In genomic region chr5:113225271-113225670, GRCm38 (mm10) we compare ENCODE assay signal across 10 mouse cellular contexts. TPM values are rescaled to one million over a fixed set of nuclear protein-coding genes. Genes with fewer than 3 reads are reported as not detected.
DNase-seq lines count a peak whose midpoint lies in the region; ATAC-seq lines count a peak whose summit lies in the region.
"Had no signal": no experiment of that assay in that cellular context is flagged by ENCODE, and none has a peak within 500 bp of the region (broad histone marks: within the 10 kb centered on the region; RNA-seq: fewer than 3 reads in every experiment).

No protein-coding gene starts in this region.

- intact Hi-C loops in gastrocnemius, postnatal 14 days (cut with DNase I; ENCODE audit: low total_unique reads): loop anchor here (2.0 kb wide), 1 partner anchor 46 kb away; no protein-coding TSS in a partner anchor

- no peak overlapping the region for H3K27ac ChIP-seq in embryonic facial prominence, embryonic 11.5 days (replicated peaks; ENCODE audit: low read depth, low read length)
- no peak overlapping the region for H3K27ac ChIP-seq in hindbrain, embryonic 12.5 days
- H3K27ac ChIP-seq in neural tube, embryonic 11.5 days (ENCODE audit: low read depth, low read length): no peak overlapping the region
- H3K27ac ChIP-seq: left cerebral cortex, adult 2 months had no signal

- no peak overlapping the region for H3K9ac ChIP-seq in embryonic facial prominence, embryonic 11.5 days (replicated peaks; ENCODE audit: low read length)
- H3K9ac ChIP-seq in hindbrain, embryonic 12.5 days: no peak overlapping the region
- no peak overlapping the region for H3K9ac ChIP-seq in neural tube, embryonic 11.5 days (ENCODE audit: low read length)
- H3K9ac ChIP-seq: embryonic facial prominence, embryonic 15.5 days had no signal

- no peaks in the 10 kb centered on the region for H3K9me3 ChIP-seq in embryonic facial prominence, embryonic 11.5 days (replicated peaks; ENCODE audit: control insufficient read depth, low read length)
- H3K9me3 ChIP-seq in hindbrain, embryonic 12.5 days (replicated peaks): no peaks in the 10 kb centered on the region
- no peaks in the 10 kb centered on the region for H3K9me3 ChIP-seq in neural tube, embryonic 11.5 days (ENCODE audit: control insufficient read depth, low read length)
- H3K9me3 ChIP-seq: embryonic facial prominence, embryonic 15.5 days had no signal

- ATAC-seq in embryonic facial prominence, embryonic 11.5 days (replicated peaks; ENCODE audit: insufficient number of reproducible peaks, low FRiP score, low TSS enrichment, low read depth): no peak
- no peak for ATAC-seq in hindbrain, embryonic 12.5 days (ENCODE audit: low FRiP score)
- no peak for ATAC-seq in neural tube, embryonic 11.5 days (ENCODE audit: insufficient read depth, low FRiP score, low TSS enrichment)
- ATAC-seq in erythroblast, adult 5-6 weeks (replicated peaks; ENCODE audit: low FRiP score, poor library complexity, severe bottlenecking): no peak

- 16% methylated on average over 10 of the region's 10 CpGs for WGBS in embryonic facial prominence, embryonic 11.5 days
- WGBS in hindbrain, embryonic 12.5 days: 16% methylated on average over 10 of the region's 10 CpGs
- 11% methylated on average over 10 of the region's 10 CpGs for WGBS in neural tube, embryonic 11.5 days

- no peaks in the 10 kb centered on the region for H3K36me3 ChIP-seq in embryonic facial prominence, embryonic 11.5 days (replicated peaks; ENCODE audit: control insufficient read depth, insufficient read depth, low read depth, low read length)
- H3K36me3 ChIP-seq in hindbrain, embryonic 12.5 days: no peaks in the 10 kb centered on the region
- H3K36me3 ChIP-seq in neural tube, embryonic 11.5 days (ENCODE audit: control insufficient read depth, insufficient read depth, low read length): no peaks in the 10 kb centered on the region
- H3K36me3 ChIP-seq: embryonic facial prominence, embryonic 15.5 days had no signal

- peaks cover 8% of the 10 kb centered on the region for H3K4me1 ChIP-seq in embryonic facial prominence, embryonic 11.5 days (ENCODE audit: control insufficient read depth, insufficient read depth, low read length)
- H3K4me1 ChIP-seq in hindbrain, embryonic 12.5 days: peaks cover 20% of the 10 kb centered on the region
- peaks cover 7% of the 10 kb centered on the region for H3K4me1 ChIP-seq in neural tube, embryonic 11.5 days (ENCODE audit: control insufficient read depth, insufficient read depth, low read length)

- peak; percentile 34 for DNase-seq in kidney, postnatal 14 days
- no peak for DNase-seq in kidney, adult 11 months
- peak; percentile 80 for DNase-seq in embryonic facial prominence, embryonic 11.5 days (ENCODE audit: low spot score)
- peak; percentile 60 for DNase-seq in neural tube, embryonic 11.5 days (ENCODE audit: low spot score)
- DNase-seq in adrenal gland, postnatal 4 days (ENCODE audit: low spot score in 2 of 2): no peak
- DNase-seq in gastrocnemius, postnatal 14 days: no peak

- no peak overlapping the region for H3K4me2 ChIP-seq in embryonic facial prominence, embryonic 11.5 days (ENCODE audit: low read depth, low read length)
- peak overlapping the region; percentile 48 for H3K4me2 ChIP-seq in hindbrain, embryonic 12.5 days (replicated peaks)
- H3K4me2 ChIP-seq in neural tube, embryonic 11.5 days (ENCODE audit: low read depth): no peak overlapping the region

- H3K27me3 ChIP-seq in embryonic facial prominence, embryonic 11.5 days (ENCODE audit: control insufficient read depth, insufficient read depth, low read length): peaks cover 6% of the 10 kb centered on the region
- peaks cover 6% of the 10 kb centered on the region for H3K27me3 ChIP-seq in hindbrain, embryonic 12.5 days
- no peaks in the 10 kb centered on the region for H3K27me3 ChIP-seq in neural tube, embryonic 11.5 days (ENCODE audit: control insufficient read depth, insufficient read depth, low read length)

- no peak overlapping the region for H3K4me3 ChIP-seq in embryonic facial prominence, embryonic 11.5 days (ENCODE audit: low read depth, low read length)
- no peak overlapping the region for H3K4me3 ChIP-seq in hindbrain, embryonic 12.5 days
- H3K4me3 ChIP-seq in neural tube, embryonic 11.5 days (ENCODE audit: low read depth, low read length): no peak overlapping the region
- H3K4me3 ChIP-seq: embryonic facial prominence, embryonic 15.5 days; left cerebral cortex, adult 2 months had no signal

RNA-seq across cellular contexts. Expression of gene Tmem211, which starts 1.4 kb away (rescaled TPM):
- polyA plus RNA-seq in embryonic facial prominence, embryonic 11.5 days (2014; fragmentation: Nextera tagmentation; extraction: Ambion mirVana): 0.33 and 0.70 TPM in 2 replicates
- polyA plus RNA-seq in hindbrain, embryonic 12.5 days (2016; fragmentation: Nextera tagmentation; extraction: Ambion mirVana): 0.15 TPM in 1 of 2 replicates, not detected in the other
- polyA plus RNA-seq in neural tube, embryonic 11.5 days (2014; fragmentation: Nextera tagmentation; extraction: Ambion mirVana): not detected in 2 replicates
- total RNA-seq in erythroblast, adult 5-6 weeks (2015; ENCODE audit: low replicate concordance): not detected in 2 replicates
- total RNA-seq in erythroblast, adult 5-6 weeks (2017; ENCODE audit: low replicate concordance): not detected in 2 replicates
- not detected for total RNA-seq in adrenal gland, postnatal 4 days (2021)
- not detected for total RNA-seq in gastrocnemius, postnatal 14 days (2021)
- total RNA-seq: left cerebral cortex, adult 2 months had no signal

RNA-seq across cellular contexts. Expression of gene 2900026A02Rik, which starts 4.2 kb away (rescaled TPM):
- 1.4 and 1.7 TPM in 2 replicates for polyA plus RNA-seq in embryonic facial prominence, embryonic 11.5 days (2014; fragmentation: Nextera tagmentation; extraction: Ambion mirVana)
- polyA plus RNA-seq in hindbrain, embryonic 12.5 days (2016; fragmentation: Nextera tagmentation; extraction: Ambion mirVana): 3.6 and 4.5 TPM in 2 replicates
- polyA plus RNA-seq in neural tube, embryonic 11.5 days (2014; fragmentation: Nextera tagmentation; extraction: Ambion mirVana): 1.3 and 1.5 TPM in 2 replicates
- 0.42 and 1.2 TPM in 2 replicates for total RNA-seq in erythroblast, adult 5-6 weeks (2015; ENCODE audit: low replicate concordance)
- 0.28 and 0.85 TPM in 2 replicates for total RNA-seq in erythroblast, adult 5-6 weeks (2017; ENCODE audit: low replicate concordance)
- 10 to 100 TPM; 21.2 to 23.3 TPM for total RNA-seq in adrenal gland, postnatal 4 days (2021)
- total RNA-seq in gastrocnemius, postnatal 14 days (2021): 10 to 100 TPM; 29.2 to 35.1 TPM

Comparison
In these comparisons a context has a peak if more than half of its experiments do, and no peak if none do; other contexts are left out.
1. DNase-seq: peak in kidney, postnatal 14 days (single experiment), embryonic facial prominence, embryonic 11.5 days (single experiment) and neural tube, embryonic 11.5 days (single experiment); none in kidney, adult 11 months (single experiment), adrenal gland, postnatal 4 days (0 of 2) and gastrocnemius, postnatal 14 days (single experiment).
2. RNA of gene 2900026A02Rik, which starts 4.2 kb away (total RNA-seq): 29.2 to 35.1 TPM in gastrocnemius, postnatal 14 days and 21.2 to 23.3 TPM in adrenal gland, postnatal 4 days; 0.28 to 1.2 TPM in erythroblast, adult 5-6 weeks; every median in the first group is over 10 times any median in the second.